Mouse (Mus musculus) C2C12 (cell line): ENCODE measurements around the gene Tnrc6c.

Experiments
- CEBPB ChIP-seq: IDR thresholded peaks from one replicate; pipeline ENCODE4 v1.6.1; 2011; ENCODE audit warnings: low read depth, mild to moderate bottlenecking, control low read depth, moderate library complexity
- CTCF ChIP-seq: IDR thresholded peaks from one replicate; pipeline ENCODE4 v1.5.1; 2011; ENCODE audit not compliant: control insufficient read depth, insufficient read depth, insufficient read length
- FOSL1 ChIP-seq: IDR thresholded peaks from one replicate; pipeline ENCODE4 v1.8.0; 2011; ENCODE audit warnings: mild to moderate bottlenecking, low read length; ENCODE audit not compliant: poor library complexity, insufficient read depth, severe bottlenecking
- MAX ChIP-seq: IDR thresholded peaks from one replicate; pipeline ENCODE4 v1.6.1; 2011; ENCODE audit warnings: mild to moderate bottlenecking, control low read depth
- MYOD1 ChIP-seq: IDR thresholded peaks from one replicate; pipeline ENCODE4 v1.6.1; 2011; ENCODE audit warnings: low read depth; ENCODE audit not compliant: control insufficient read depth, insufficient read length
- MYOG ChIP-seq: IDR thresholded peaks from one replicate; pipeline ENCODE4 v1.6.1; 2011; ENCODE audit not compliant: control insufficient read depth, insufficient read length; ENCODE audit errors: extremely low read depth
- USF1 ChIP-seq: IDR thresholded peaks from one replicate; pipeline ENCODE4 v1.6.1; 2011; ENCODE audit warnings: low read depth, mild to moderate bottlenecking, control low read depth, moderate library complexity

DNA sequence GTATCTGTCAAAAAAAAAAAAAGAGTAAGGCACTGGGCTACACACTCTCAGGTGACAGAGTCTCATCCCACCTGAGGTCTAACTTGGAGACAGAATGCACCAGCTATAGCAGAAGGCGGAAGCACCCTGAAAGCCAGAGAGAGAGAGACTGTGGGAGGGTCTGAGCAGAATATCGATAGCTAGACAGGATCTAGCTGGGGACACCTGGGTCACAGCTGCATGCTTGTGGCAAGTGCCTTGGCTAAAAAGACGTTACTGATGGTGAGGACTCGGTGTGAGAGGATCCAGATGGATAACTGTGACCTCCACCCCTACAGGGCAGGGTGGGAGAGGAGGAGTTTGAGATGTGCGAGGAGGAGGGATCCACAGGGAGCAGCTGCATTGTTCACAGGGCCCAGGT lies 142.9 kb downstream of the Tnrc6c start:
- no peak for TF ChIP-seq CTCF
- no peak for TF ChIP-seq USF1
- no peak for TF ChIP-seq FOSL1
- no peak for TF ChIP-seq CEBPB
- no peak for TF ChIP-seq MYOG
- TF ChIP-seq MAX = no peak
- TF ChIP-seq MYOD1 = no peak
